Mouse (Mus musculus) testis, adult 2 months (tissue): ENCODE data around the gene Gria2. TPM values are rescaled to one million over a fixed set of nuclear protein-coding genes. Genes with fewer than 3 reads are reported as not detected.

Experiments
- H3K27ac ChIP-seq: fragments of 200-500 bp; 2 replicates; pipeline ENCODE4 v1.5.1; 2012; ENCODE audit warnings: low read depth, low read length; ENCODE audit not compliant: control insufficient read depth, insufficient read depth
- H3K27me3 ChIP-seq: fragments of 200-500 bp; 2 replicates; pipeline ENCODE4 v1.6.1; 2012; ENCODE audit warnings: mild to moderate bottlenecking, low read length, moderate library complexity; ENCODE audit not compliant: control insufficient read depth, insufficient read depth
- H3K36me3 ChIP-seq: fragments of 200-500 bp; 2 replicates; pipeline ENCODE4 v1.6.1; 2012; ENCODE audit warnings: mild to moderate bottlenecking, low read length; ENCODE audit not compliant: control insufficient read depth, insufficient read depth
- H3K4me1 ChIP-seq: fragments of 200-500 bp; 2 replicates; pipeline ENCODE4 v1.6.1; 2012; ENCODE audit warnings: low read length; ENCODE audit not compliant: control insufficient read depth, insufficient read depth
- H3K4me3 ChIP-seq: fragments of 200-500 bp; 2 replicates; pipeline ENCODE4 v1.5.1; 2012; ENCODE audit warnings: low read depth, mild to moderate bottlenecking, low read length, moderate library complexity, mixed read lengths; ENCODE audit not compliant: control insufficient read depth
- CTCF ChIP-seq: fragments of 200-500 bp; IDR thresholded peaks from 2 replicates; pipeline ENCODE4 v1.5.1; 2012; ENCODE audit warnings: low read depth, mild to moderate bottlenecking, inconsistent platforms, low read length, moderate library complexity; ENCODE audit not compliant: control insufficient read depth, insufficient read depth, insufficient replicate concordance
- POLR2A ChIP-seq: fragments of 200-500 bp; IDR thresholded peaks from 2 replicates; pipeline ENCODE4 v1.6.1; 2012; ENCODE audit warnings: low read depth, mild to moderate bottlenecking, inconsistent platforms, low read length, moderate library complexity; ENCODE audit not compliant: control insufficient read depth
- polyA plus RNA-seq: library from polyadenylated mRNA; depleted of rRNA; stranded (reverse); fragments of >200 nt; gene quantifications from 2 replicates; pipeline ENCODE4 v1.2.3, GENCODE M21; 2012

Gria2 gene
- polyA plus RNA-seq, 1 experiment = 0.06 TPM

DNA sequence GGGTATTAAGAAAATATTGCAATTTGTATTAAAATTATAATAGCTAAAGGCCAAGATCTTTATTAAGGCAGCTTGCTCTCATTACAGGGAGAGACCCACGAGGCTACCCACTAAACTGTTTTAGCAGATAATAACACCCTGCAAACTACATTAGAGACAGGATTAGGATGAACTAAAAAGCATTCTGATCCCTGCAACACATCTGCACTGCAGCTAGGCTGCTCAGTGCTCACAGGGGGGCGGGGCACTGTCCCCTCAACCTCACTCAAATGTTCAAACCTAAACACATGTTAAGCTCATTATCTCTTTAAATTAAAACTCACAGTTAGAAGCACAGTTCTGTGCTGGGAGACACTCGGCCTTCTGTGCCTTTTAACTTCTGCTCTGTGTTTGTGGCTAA lies 89.5 kb downstream of the Gria2 start:
- Histone ChIP-seq H3K27ac (no peak overlapping the region), H3K27me3 (no peaks in the 10 kb centered on the region), H3K4me3 (no peak overlapping the region), H3K4me1 (no peaks in the 10 kb centered on the region), H3K36me3 (no peaks in the 10 kb centered on the region)
- no peak for TF ChIP-seq CTCF
- TF ChIP-seq POLR2A = no peak

DNA sequence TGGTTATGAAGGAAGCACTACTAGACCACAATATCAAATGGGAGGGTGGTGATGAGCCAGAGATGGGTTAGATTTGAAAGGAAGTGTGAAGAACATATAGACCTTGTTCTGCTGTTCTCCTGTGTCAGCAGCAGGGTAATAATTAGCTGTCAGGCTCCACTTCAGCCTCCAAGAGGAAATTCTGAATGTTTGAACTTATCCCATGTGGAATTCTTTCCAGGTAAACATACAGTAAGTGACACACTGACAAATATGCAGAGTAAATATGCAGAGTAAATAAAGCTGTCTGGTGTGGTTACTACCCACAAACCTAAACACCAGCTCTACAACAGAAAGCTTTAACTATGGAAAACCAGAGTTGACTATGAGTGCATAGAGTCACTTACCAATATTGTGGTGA lies 93.6 kb downstream of the Gria2 start:
- Histone ChIP-seq H3K36me3 (no peaks in the 10 kb centered on the region), H3K27ac (no peak overlapping the region), H3K4me1 (no peaks in the 10 kb centered on the region), H3K27me3 (no peaks in the 10 kb centered on the region), H3K4me3 (no peak overlapping the region)
- TF ChIP-seq POLR2A (no peak), CTCF (no peak)

DNA sequence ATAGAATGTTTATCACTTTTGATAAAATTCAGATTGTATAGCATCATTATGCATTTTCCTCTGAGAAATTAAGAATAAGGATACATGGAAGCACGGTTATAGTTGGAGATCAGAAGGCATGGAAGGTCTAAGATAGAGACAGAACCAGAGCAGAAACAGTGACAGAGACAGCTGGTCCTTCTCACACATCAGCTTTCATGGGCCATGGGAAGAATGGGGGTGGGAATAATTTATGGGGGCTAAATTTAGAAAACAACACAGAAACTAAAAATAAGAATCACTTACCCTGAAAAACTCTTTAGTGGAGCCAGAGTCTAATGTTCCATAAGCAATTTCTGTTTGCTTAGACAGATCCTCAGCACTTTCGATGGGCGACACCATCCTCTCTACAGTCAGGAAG lies 100.5 kb downstream of the Gria2 start:
- no peaks in the 10 kb centered on the region for H3K27me3 ChIP-seq
- H3K27ac ChIP-seq = no peak overlapping the region
- TF ChIP-seq POLR2A = no peak
- no peak for TF ChIP-seq CTCF
- no peak overlapping the region for H3K4me3 ChIP-seq
- no peaks in the 10 kb centered on the region for H3K4me1 ChIP-seq
- no peaks in the 10 kb centered on the region for H3K36me3 ChIP-seq

DNA sequence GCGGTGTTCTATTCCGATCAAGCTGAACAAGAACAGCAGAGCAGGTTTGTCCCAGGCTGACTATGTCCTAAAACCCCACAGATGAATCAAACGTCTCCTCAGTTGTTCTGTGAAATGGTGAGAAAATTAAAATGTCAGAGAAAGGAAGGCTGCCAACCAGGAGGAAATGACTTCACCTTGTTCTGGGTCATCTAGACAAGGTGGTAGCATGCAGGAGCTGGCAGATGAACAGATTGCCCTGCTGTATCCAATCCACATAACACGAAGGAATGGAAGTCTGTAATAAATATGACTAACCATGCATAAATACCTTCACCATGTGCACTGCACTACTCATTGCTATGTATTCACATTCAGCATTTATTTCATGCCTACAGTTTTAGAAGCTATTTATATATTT lies 105.1 kb downstream of the Gria2 start:
- Histone ChIP-seq H3K4me3 (no peak overlapping the region), H3K4me1 (no peaks in the 10 kb centered on the region), H3K27ac (no peak overlapping the region), H3K36me3 (no peaks in the 10 kb centered on the region), H3K27me3 (no peaks in the 10 kb centered on the region)
- TF ChIP-seq POLR2A (no peak), CTCF (no peak)

GRCm38 (mm10) chr3:80694965-80695364 lies 107.7 kb downstream of the Gria2 start:
- H3K27ac ChIP-seq = no peak overlapping the region
- H3K4me3 ChIP-seq = no peak overlapping the region
- no peaks in the 10 kb centered on the region for H3K36me3 ChIP-seq
- no peaks in the 10 kb centered on the region for H3K27me3 ChIP-seq
- H3K4me1 ChIP-seq = no peaks in the 10 kb centered on the region
- TF ChIP-seq POLR2A = no peak
- TF ChIP-seq CTCF = no peak

GRCm38 (mm10) chr3:80665105-80665504 lies 137.5 kb downstream of the Gria2 start:
- Histone ChIP-seq H3K4me1 (no peaks in the 10 kb centered on the region), H3K27ac (no peak overlapping the region), H3K36me3 (no peaks in the 10 kb centered on the region), H3K4me3 (no peak overlapping the region), H3K27me3 (no peaks in the 10 kb centered on the region)
- TF ChIP-seq CTCF = no peak
- TF ChIP-seq POLR2A = no peak

DNA sequence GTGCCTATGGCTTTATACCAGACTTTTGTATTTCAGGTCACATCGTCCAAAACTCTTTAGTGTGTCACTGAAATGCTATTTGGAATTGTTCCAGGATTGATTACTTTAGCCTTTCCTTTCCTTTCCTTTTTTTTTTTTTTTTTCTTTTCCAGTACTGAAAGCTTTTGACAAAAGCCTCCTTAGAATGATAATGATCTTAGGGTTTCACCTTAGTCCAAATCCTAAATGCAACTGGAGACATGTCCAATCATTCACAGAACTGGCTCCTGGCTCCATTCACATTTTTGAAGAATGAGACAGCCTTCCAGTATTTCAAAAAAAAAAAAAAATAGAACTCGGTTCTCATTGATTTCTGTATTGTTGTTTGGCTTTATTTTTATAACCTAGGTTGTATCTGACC lies 139.3 kb downstream of the Gria2 start:
- Histone ChIP-seq H3K36me3 (no peaks in the 10 kb centered on the region), H3K27me3 (no peaks in the 10 kb centered on the region), H3K4me1 (no peaks in the 10 kb centered on the region), H3K4me3 (no peak overlapping the region), H3K27ac (no peak overlapping the region)
- TF ChIP-seq POLR2A (no peak), CTCF (no peak)

DNA sequence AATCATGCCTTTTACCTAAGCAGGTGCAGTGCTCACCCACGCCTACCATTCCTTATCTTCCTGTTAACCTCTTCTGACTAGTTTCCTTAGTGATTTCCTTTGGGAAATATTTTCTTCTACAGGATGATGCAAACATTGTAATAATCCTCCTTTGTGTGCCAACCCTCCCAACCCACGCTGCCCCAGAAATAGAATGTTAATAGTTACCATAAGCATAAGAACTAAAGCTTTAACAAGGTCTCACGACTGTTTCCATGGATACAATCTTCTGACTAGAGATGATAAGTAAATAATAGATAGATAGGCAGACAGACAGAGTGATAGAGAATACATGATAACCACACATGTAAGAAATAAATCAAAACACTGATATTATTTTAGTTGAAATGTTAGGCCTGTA lies 140.8 kb downstream of the Gria2 start:
- no peak overlapping the region for H3K4me3 ChIP-seq
- H3K36me3 ChIP-seq = no peaks in the 10 kb centered on the region
- no peaks in the 10 kb centered on the region for H3K27me3 ChIP-seq
- no peaks in the 10 kb centered on the region for H3K4me1 ChIP-seq
- no peak overlapping the region for H3K27ac ChIP-seq
- TF ChIP-seq CTCF = no peak
- TF ChIP-seq POLR2A = no peak
